Mouse (Mus musculus) kidney, adult 9 months (tissue): ENCODE measurements at regions not wholly inside any gene's neighbourhood (a gene's known extent, or its start where the extent isn't known, plus 50 kb on each side); places are given as distances from the start of the nearest gene placed in this dataset.

Source experiments
- DNase-seq: peaks from one replicate; pipeline ENCODE4 v3.0.0; 2022

DNA sequence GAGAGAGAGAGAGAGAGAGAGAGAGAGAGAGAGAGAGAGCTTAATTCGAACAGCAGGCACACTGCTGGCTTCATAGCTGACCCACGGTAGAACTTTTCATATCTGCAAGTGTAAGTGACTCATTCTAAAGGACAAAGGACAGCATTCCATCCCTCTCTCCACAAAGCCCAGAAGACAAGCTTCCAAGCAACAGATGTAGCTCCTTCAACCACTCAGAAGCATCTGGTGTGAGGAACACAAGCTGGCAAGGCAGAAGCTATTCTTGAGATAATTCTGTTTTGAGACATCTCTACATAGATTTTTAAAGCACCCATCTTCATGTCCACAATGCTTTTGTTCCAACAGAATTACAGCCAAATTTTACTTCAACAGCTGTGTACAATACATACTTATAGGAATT lies 294.2 kb upstream of the Gria1 start:
- DNase-seq: no peak

DNA sequence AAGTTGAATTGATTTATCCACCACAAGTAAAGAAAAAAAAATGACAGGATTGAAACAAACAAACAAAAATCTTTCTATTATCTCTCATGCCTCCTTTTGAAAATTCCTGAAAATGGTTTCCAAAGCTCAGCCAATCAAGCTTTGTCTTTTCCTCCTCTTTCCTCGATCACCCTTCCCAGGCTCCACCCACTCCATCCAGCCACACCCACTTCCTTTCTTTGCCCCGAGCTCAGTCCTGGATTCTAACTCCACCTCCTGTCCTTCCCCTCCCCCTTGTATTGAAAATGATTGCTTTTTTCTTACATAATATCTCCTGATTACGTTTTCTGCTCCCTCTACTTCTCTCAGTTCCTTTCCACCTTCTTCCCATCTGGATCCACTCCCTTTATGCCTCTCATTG lies 286.0 kb upstream of the Gria1 start:
- DNase-seq: no peak

DNA sequence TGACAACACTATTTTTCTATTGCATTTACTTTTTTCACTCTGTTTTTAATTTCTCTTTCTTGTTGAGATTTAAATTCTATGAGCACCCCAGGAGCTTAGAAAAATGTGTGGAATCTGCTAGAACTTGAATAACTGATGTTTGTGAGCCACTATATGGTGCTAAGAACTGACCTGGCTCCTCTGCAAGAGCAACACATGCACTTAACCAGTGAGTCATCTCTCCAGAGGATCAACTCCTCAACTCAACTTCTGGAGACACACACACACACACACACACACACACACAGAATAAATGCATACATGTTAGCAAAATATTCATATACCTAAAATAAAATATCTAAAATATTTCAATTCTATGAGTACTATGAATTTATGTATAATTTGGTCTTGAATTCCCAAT lies 285.0 kb upstream of the Gria1 start:
- DNase-seq: no peak

DNA sequence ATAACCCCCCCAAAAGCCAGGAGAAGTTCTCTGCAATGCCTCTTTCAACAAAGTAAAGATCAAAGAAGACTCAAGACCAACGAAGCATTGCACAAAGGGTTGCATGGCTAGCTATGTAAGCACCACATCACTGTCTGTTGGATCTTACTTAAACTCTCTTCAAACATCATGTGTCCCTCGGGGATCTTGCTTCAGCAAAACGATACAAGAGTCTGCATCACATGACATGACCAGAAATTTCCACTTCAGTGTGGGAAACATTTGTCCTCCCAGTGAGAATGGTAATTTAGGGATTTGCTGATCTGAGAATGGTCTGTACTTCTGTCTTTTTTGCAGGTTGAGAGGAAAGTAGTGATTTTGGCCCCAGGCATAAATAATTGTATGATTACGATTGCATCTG lies 283.6 kb upstream of the Gria1 start:
- no peak for DNase-seq

DNA sequence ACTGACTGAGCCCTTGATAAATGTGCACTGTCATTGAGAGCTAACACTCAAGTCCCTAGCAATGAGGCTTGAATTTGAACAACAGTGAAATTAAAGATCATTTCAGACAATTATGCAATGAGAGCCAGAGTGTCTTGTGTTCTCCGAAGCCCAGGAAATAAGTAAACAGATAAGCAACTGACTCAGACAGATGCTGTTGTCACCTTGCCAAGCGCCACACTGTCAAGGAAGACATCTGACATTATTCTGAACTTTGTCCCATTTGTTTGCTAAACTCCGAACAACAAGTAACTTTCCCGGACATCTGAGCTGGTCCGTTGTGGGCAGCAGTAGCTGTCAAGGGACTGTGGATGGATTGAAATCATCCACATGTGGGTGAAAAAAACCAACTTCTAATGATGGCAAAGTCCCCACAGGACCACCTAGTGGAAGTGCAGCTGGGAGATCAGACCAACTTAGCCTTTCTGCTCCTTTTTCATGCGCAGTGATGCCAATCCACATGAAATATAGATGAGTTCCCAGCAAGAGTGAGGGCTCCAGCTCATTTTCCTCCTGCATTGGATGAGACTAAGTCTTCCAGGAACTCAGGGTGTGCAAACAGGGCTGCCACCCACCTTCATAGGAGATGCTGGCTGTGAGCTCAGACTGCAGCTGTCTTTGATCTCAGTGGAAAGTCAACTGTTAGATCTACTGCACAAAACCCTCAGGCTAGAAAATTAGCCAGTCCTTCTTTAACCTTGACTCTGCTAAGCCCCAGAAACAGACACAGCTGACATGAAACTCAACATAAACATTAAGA lies 282.8 kb upstream of the Gria1 start:
- peak; percentile 6 for DNase-seq

GRCm38 (mm10) chr11:56741857-56742256 lies 269.3 kb upstream of the Gria1 start:
- DNase-seq: no peak

DNA sequence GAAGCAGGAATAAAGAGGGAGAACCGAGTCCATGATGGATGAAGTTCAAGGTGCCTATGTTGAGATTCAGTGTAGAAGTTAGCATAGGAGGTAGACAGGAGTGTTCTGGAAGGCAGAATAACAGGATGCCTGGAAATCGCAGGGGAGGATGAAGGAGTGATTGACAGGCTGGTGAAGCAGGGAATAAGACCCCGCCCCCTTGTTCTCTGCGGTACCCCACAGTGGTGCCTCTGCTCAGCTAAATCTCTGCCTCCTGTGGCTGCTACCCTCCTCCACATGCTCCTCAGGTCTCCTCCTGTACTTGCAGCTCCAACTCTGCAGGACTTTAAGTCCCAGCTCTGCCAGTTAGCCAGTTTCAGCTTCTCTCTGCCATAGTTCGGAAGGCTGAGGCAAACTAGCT lies 261.2 kb upstream of the Gria1 start:
- DNase-seq: no peak

DNA sequence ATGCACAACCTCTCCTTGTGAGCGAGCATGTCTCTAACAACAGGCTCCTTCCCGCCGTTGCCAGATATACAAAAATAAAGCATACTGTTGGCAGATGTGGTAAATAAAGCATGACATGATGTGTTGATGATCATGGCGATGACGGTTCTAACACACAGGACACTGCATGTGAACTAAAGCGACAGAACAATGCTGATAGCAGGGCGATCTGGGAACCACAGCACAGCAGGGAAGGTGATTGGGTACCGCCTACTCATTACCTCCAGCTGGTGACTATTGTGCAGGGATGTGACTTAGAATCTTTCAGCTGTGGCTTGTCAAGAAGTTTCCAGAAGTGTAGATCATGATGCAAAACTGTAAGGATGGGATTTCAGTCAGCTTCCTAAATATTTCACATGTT lies 260.5 kb upstream of the Gria1 start:
- no peak for DNase-seq

DNA sequence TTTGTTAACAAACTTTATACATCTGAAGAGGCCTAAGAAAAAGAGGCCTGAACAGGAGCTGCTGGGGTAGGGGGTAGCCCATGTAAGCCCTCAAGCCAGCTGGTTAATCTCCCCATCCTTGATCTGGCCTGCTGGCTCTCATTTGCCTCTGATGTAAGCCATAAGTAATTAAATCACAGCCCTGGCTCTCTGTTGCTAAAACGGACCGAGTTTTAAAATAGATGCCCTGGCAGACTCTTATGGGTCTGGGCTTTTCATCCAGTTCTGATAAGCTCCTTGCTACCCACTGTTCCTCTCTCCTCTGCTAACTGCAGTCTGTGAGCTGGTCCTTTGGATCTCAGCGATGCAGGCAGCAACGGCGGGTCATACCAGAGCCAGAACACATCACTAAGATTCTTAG lies 259.3 kb upstream of the Gria1 start:
- DNase-seq: no peak

DNA sequence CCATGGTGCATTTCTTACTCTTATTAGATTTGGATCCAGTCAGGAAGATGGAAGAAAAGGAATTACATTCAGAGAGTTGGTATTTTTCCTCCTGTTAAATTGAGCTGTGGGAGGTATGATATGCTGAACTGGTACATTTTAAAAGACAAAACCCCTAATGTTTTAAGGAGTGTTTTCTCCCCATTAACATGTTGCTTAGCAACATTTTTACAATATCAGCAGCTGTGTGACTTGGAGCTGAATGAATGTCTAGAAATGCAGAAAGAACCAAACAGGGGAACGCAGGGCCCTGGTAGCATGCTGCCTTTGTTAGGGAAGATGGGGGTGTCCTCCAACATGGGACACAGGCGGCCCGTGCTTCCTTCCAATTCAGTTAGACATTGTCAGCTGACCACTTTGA lies 257.5 kb upstream of the Gria1 start:
- no peak for DNase-seq

DNA sequence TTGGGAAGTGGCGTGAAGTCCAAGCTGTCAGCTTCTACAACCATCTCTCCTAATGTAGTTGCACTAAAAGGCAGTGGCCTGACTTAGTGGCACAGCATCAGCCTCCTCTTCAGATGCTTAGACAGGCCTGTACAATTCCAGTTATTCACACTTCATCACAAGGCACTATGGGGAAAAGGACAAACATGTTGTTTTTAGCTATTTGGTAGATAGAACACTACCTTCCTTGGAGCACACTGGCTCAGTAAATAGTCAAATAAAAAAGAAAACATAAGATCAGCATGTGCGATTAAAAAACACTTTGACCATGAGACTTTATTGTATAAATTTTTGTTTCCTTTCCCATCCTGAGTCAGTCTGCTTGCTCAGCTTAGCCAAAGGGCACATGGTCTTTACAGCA lies 250.7 kb upstream of the Gria1 start:
- no peak for DNase-seq

DNA sequence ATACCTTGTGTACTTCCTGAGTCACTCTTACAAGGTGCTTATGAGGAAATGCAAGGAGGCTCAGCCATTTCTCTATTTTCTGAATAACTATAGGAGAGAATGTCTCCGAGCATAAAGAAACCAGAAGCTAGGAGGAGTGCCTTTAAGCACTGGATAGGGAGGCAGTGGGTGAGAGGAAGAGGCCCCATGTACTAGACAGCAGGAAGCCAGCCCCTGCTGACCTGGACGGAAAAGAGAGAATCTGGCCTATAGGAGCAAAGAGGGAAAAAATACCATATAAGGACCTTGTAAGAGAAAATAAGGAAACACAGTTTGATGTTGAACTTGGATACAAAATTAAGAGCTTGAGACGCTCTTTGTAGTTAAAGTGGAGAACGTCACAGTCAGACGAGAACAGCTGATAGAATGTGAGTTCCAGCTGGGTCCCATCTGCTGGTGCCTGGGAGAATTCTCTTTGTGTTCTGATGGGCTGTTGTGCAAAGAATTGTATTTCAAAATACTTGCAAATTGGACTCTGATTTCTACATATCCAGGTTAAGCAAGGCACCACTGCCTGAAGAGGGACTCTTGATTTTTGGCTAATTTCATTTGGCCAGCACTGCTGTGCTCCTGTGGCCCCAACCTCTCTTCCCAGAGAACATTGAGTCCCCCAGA lies 248.6 kb upstream of the Gria1 start:
- no peak for DNase-seq

DNA sequence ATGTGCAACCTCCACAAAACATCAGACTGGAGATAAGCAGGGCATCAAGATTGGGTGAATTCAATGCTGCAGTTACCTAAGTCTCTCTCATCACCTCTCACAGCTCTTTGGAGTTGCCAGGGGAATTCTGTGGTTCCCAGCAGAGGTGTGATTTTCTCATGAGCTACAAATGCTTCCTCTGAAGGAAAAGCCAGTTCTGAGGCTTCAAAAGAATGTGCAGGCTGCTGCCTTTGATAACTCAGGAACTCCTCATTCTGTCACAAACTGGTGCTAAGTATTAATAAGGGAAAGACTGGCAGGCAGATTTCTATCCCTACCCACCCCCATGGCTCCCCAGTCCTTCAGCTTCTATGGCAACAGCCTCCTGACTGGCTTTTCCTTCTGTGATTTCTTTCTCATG lies 243.8 kb upstream of the Gria1 start:
- DNase-seq: no peak

- no peak for DNase-seq
These were observed 224.8 kb upstream of the Gria1 start for GRCm38 (mm10) chr11:56786351-56786750.

- DNase-seq: no peak
These were observed 218.5 kb upstream of the Gria1 start for GRCm38 (mm10) chr11:56792691-56793090.

DNA sequence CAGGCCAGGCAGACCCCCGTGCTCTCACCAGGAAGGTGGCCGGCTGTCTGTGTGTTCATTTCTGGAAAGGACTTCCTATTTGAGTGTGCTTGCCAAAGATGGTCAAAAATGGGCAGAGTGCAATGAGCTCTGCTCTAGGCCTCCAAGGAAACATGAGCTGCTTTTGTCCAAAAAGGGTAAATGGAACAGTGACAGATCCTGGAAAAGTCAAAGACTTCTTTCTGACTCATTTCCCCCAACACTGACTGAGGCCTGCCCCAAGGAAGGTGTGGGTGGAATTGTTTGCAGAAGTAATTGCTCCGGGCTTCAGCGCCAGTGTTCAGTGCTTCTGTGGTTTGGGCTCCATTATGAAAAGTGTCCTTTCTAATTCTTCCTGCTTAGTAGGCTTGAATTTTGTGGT lies 203.9 kb upstream of the Gria1 start:
- DNase-seq: no peak

DNA sequence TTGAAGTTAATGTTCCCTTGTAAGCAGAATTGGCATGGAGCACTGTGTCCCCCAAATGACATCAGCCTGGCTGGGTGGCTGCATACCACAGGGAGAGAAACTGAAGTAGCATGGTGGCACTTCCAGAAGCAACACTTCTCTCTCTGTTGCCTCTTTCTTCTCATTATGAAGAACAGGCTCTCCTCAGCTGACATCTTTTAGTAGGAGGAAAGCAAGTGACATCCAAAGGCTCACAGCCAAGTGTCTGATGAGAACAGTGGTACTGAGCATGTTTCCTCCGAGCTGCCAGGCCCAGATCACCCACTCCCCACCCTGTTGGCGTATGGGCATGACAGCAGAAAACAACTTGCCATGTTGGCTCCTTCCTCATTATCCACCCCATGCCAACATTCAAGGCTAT lies 201.0 kb upstream of the Gria1 start:
- DNase-seq: no peak

GRCm38 (mm10) chr11:56812121-56812520 lies 199.1 kb upstream of the Gria1 start:
- DNase-seq: no peak

- no peak for DNase-seq
These were observed 187.7 kb upstream of the Gria1 start for GRCm38 (mm10) chr11:56823471-56823870.

DNA sequence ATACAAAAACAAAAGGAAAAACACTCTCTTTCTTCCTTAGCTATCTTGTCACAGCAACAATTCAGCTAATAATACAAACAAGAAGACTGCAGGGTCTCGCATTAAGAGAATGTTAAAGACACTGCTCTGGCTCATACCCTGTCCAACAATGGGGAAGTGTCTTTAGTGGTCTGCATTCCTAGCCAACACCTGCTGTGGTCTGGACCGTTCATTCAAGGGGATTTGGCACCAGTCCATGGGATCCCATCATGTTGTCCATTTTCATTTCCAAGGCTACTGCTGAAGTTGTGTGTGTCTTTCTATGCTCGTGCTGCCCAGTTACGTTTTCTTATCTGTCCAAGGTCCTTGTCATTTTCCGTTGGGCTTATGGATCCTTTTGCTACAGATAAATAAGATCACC lies 183.7 kb upstream of the Gria1 start:
- no peak for DNase-seq

DNA sequence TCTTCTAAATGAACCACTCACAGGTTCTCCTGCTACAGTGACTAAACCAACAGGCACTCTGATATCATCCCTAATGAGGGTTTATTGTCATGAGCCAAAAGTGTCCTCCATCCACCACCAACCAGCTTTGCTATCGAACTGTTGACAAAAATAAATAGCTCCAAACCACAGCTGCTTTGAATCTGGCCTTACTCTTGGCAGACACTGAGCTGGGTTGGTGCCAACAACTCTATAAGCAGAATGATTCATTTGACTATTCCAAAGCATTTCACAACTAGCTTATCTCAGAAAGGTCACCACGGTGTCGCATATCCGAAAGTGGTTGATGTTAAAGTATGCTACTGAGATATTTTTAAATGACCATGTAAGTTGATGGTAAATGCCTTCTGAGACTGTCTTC lies 148.5 kb upstream of the Gria1 start:
- peak; percentile 10 for DNase-seq

- no peak for DNase-seq
These were observed 139.5 kb upstream of the Gria1 start for GRCm38 (mm10) chr11:56871640-56872039.

DNA sequence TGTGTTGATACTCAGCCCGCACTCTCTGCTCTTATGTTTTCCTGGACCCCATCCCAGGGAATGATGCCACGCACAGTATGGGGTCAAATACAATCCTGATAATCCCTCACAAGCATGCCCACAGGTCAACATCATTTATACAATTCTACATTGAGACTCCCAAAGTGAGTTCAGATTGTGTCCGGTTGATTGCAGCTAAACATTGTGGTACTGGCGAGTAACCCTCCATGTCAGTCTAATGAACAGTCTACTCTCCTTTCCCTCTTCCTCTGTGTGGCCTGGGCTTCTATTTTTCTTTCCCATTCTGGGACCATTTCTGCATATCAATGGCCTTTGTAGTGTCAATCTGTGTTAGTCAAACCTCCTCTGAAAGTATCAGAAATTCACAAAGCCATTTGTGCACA lies 112.6 kb upstream of the Gria1 start:
- no peak for DNase-seq

DNA sequence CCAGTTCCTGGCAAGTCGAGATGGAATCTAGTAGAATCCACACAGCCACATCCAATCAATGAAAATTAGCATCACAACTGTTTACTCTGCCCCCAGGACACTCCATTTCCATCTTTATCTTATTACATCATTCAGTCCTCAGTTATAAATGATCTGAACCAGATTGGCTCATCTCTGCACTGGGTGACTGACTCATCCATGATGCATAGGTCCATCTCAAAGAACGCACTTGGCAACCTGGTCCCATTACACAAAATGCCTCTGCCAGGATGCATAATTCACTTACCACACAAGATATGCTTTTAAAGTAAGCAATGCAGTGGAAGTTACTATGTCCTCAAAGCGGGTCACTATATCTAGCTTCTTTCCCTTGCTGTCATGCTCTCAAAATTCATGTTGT lies 110.0 kb upstream of the Gria1 start:
- DNase-seq: no peak

- DNase-seq: no peak
These were observed 85.8 kb upstream of the Gria1 start for GRCm38 (mm10) chr11:56925368-56925896.
